Mouse (Mus musculus) liver, embryonic 14.5 days (tissue): ENCODE results near the gene Slc22a14.

Experiments
- CTCF ChIP-seq: IDR thresholded peaks from 2 replicates; pipeline ENCODE4 v1.5.1; 2016; ENCODE audit warnings: antibody characterized with exemption, low read depth, control low read depth
- EP300 ChIP-seq: IDR thresholded peaks from 2 replicates; pipeline ENCODE4 v1.6.1; 2016; ENCODE audit warnings: antibody characterized with exemption, low read depth

DNA sequence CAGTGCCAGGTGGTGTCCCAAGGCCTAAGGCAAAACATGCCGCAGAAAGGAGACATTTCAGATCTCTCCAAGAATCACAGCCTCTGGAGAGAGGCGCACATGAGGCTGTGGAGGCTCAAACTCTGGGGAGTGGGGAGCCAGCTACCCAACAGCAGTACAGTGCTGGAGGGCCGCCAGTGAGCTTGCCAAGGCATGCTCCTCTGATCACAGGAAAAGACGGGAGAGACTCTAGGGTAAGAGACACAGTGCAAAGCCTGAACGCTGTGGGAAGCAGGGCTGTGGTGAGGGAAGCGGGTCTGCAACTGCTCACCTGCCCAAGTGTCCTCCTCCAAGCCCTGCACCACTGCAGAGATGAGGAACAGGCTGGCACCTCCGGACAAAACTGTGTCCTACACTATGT, 209.5 kb downstream of the Slc22a14 start:
- TF ChIP-seq CTCF = no peak
- no peak for TF ChIP-seq EP300
